Mouse (Mus musculus) bone marrow, adult 2 months (tissue): ENCODE results near the gene Ankfn1.

Experiments
- CTCF ChIP-seq: fragments of 200-500 bp; IDR thresholded peaks from 2 replicates; pipeline ENCODE4 v1.5.1; 2011; ENCODE audit warnings: low read length, control low read depth; ENCODE audit not compliant: control insufficient read depth, insufficient read depth
- POLR2A ChIP-seq: fragments of 200-500 bp; IDR thresholded peaks from 2 replicates; pipeline ENCODE4 v1.6.1; 2011; ENCODE audit warnings: low read depth, mild to moderate bottlenecking, control low read depth, low read length, borderline replicate concordance; ENCODE audit not compliant: control insufficient read depth

GRCm38 (mm10) chr11:89608071-89608470 is 169.4 kb downstream of the Ankfn1 start:
- TF ChIP-seq CTCF: no peak
- no peak for TF ChIP-seq POLR2A
